Mouse (Mus musculus): Measurements from ENCODE around the gene Syndig1l. TPM values are rescaled to one million over a fixed set of nuclear protein-coding genes. Genes with fewer than 3 reads are reported as not detected.
A peak's percentile ranks its signal among the peaks of the same experiment; 100 is the strongest.

Syndig1l gene
- 0.09 TPM in 1 of 2 replicates, not detected in the other for polyA plus RNA-seq (2015; fragmentation: Nextera tagmentation; extraction: Ambion mirVana)

DNA sequence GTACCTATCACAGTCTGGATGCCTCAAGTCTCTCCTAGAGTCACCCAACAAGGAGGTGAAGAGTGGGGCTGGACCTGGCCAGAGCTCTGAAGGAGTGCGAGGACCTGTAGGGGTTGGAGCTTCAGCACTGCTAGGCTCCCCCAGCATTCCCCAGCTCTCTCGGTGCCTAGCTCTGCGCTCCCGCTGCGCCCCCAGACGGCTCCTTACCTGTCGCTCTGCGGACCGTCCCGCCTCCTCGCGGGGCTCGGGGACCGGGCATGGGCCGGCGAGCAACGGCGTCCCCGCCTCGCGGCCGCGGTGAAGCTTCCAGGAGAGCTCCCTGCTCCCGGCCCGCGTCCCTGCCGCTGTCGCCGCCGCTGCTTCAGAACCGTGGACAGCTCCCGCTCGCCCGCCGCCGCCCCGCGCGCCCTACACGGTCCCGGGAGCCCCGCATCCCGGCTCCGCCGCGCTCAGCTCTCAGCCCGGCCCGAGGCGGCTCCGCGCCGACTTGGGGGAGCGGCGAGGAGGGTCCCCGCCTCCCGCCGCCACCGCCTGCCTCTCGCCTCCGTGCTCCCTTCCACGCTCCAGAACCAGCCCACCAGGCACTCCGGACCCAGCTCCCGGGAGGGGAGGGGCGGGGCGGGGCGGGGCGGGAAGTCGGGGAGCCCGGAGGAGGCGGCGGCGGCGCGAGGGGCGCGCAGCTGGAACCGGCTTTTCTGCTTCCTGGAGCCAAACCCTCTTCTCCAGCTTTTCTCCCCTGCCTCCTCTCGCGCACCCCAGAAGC is at the start of gene Syndig1l:
Syndig1l (minus strand) TSS at position 513 of the 763 bp plus-strand sequence.
- H3K27me3 ChIP-seq, result peaks cover 46% of the 10 kb centered on the region
- WGBS, result 2% methylated on average over 64 of the region's 79 CpGs

DNA sequence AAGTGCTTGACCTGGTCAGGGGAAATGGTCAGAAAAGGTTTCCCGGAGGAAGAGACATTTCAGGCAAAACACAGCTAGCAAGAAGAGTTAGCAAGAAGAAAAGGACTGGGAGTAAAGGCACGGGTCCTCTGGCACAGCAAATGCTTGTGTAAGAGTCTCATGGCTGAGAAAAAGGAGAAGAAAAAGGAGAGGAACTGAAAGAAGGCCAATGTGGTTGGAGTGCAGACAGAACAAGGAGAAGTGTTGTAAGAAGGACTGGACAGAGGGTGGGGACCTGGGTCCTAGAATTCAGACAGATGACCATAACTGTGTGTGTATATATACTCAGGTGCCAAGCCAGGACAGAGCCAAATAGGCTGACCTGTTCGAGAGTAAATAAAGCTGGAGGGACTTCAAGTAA is 49.5 kb upstream of the Syndig1l start:
- Histone ChIP-seq H3K9ac (no peak overlapping the region), H3K27ac (no peak overlapping the region), H3K27me3 (no peaks in the 10 kb centered on the region), H3K4me2 (no peak overlapping the region), H3K36me3 (no peaks in the 10 kb centered on the region), H3K4me3 (no peak overlapping the region), H3K9me3 (no peaks in the 10 kb centered on the region), H3K4me1 (no peaks in the 10 kb centered on the region)
- WGBS, result 58% methylated on average over 3 of the region's 3 CpGs
- ATAC-seq (ENCODE audit: borderline replicate concordance, extremely low read depth, low FRiP score, low TSS enrichment), result no peak

More for the DNA sequence above, at the start of gene Syndig1l:
- no peaks in the 10 kb centered on the region for H3K9me3 ChIP-seq
- H3K36me3 ChIP-seq, result no peaks in the 10 kb centered on the region
- H3K9ac ChIP-seq, result no peak within 1 kb of the TSS
- ATAC-seq (ENCODE audit: borderline replicate concordance, extremely low read depth, low FRiP score, low TSS enrichment), result peak; percentile 77; the same call in 1 of the 2 replicates
- peak within 1 kb of the TSS; percentile 98 for H3K4me2 ChIP-seq
- peak within 1 kb of the TSS; percentile 56 for H3K4me3 ChIP-seq
- peaks cover 8% of the 10 kb centered on the region; the same call in 1 of the 2 replicates for H3K4me1 ChIP-seq
- no peak within 1 kb of the TSS for H3K27ac ChIP-seq

DNA sequence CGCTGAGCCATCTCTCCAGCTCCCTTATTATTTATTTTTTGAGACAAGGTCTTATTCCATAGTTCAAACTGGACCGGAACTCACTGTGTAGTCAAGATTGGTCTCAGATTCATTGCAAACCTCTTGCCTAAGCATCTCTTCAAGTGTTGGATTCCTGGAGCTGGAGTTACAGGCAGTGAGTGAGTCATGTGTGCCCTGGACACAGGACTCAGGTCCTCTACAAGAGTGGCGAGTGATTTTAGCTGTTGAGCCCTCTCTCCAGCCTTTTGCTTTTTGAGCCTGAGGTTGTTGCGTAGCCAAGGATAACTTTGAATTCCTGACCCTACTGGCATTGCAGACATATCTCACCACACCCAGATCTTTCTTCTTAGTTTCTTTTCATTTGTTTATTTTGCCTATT is 47.1 kb upstream of the Syndig1l start:
- no peak overlapping the region for H3K9ac ChIP-seq
- H3K4me2 ChIP-seq, result no peak overlapping the region
- 52% methylated on average over 4 of the region's 4 CpGs for WGBS
- H3K9me3 ChIP-seq, result no peaks in the 10 kb centered on the region
- ATAC-seq (ENCODE audit: borderline replicate concordance, extremely low read depth, low FRiP score, low TSS enrichment), result no peak
- no peaks in the 10 kb centered on the region for H3K36me3 ChIP-seq
- no peaks in the 10 kb centered on the region for H3K4me1 ChIP-seq
- H3K4me3 ChIP-seq, result no peak overlapping the region
- H3K27me3 ChIP-seq, result no peaks in the 10 kb centered on the region
- no peak overlapping the region for H3K27ac ChIP-seq

DNA sequence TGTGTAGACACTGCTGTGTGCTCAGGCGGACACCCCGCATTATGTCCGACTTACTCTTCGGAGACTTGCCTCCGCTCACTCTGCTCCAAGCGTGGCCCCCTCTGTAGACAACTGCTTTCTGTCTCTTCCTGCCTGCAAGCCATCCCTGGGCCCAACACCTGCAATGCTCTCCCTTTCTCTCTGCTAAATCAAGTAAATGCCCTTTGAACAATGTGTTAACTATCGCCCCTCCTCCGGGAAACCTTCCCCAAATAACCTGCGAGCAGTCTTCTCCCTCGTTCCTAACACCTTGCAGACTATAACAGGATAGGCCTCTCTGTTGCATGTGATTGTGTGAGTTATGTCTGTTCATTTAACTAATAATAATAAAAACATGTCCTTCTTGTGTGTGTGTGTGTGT is 44.9 kb upstream of the Syndig1l start:
- no peaks in the 10 kb centered on the region for H3K4me1 ChIP-seq
- H3K4me2 ChIP-seq, result no peak overlapping the region
- 76% methylated on average over 10 of the region's 10 CpGs for WGBS
- H3K27me3 ChIP-seq, result no peaks in the 10 kb centered on the region
- H3K9ac ChIP-seq, result no peak overlapping the region
- no peak overlapping the region for H3K4me3 ChIP-seq
- H3K36me3 ChIP-seq, result no peaks in the 10 kb centered on the region
- no peak overlapping the region for H3K27ac ChIP-seq
- H3K9me3 ChIP-seq, result no peaks in the 10 kb centered on the region
- ATAC-seq (ENCODE audit: borderline replicate concordance, extremely low read depth, low FRiP score, low TSS enrichment), result no peak

DNA sequence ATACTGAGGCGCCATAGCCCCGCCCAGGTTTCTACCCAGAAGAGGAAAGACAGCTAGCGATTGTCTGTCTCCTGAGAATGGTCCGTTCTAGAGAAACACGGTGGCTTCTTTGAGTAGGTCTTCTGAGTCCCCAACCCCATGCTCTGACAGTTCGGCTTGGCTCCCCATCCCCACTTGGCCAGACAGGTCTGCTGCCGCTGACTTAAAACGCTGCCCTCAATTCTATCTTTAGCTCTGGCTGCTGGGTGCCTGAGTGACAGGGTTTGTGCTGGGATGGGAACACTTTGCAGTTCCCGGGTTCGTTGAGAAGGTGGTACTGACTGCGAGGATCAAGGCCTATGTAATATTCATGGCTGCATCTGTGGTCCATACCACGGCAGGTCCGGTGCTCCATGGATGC is 34.7 kb upstream of the Syndig1l start:
- no peaks in the 10 kb centered on the region for H3K9me3 ChIP-seq
- 63% methylated on average over 13 of the region's 13 CpGs for WGBS
- no peaks in the 10 kb centered on the region for H3K27me3 ChIP-seq
- H3K27ac ChIP-seq, result no peak overlapping the region
- H3K4me1 ChIP-seq, result no peaks in the 10 kb centered on the region
- no peak overlapping the region for H3K9ac ChIP-seq
- H3K4me2 ChIP-seq, result no peak overlapping the region
- no peak for ATAC-seq (ENCODE audit: borderline replicate concordance, extremely low read depth, low FRiP score, low TSS enrichment)
- no peak overlapping the region for H3K4me3 ChIP-seq
- H3K36me3 ChIP-seq, result no peaks in the 10 kb centered on the region

DNA sequence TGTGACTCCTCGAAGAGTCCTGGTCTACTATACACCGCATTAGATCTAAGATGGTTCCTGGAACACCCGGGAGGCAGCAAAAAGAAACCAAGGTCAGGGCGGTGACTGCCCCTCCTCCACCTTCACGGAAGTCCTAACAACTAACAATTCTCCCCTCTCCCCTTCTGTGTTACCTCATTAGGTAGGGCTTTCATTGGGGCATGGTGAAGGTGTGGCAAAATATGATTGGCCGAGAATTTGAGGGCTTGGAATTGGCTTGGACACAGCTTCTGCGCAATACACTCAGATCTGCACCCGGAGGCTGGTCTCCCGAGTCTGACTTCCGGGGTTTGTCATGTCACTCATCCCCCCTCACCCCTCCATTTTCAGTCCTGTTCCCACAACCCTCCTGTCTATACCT is 29.8 kb upstream of the Syndig1l start:
- Histone ChIP-seq H3K4me3 (no peak overlapping the region), H3K27ac (no peak overlapping the region), H3K27me3 (no peaks in the 10 kb centered on the region), H3K9ac (no peak overlapping the region), H3K36me3 (no peaks in the 10 kb centered on the region), H3K4me1 (no peaks in the 10 kb centered on the region), H3K9me3 (no peaks in the 10 kb centered on the region), H3K4me2 (no peak overlapping the region)
- no peak for ATAC-seq (ENCODE audit: borderline replicate concordance, extremely low read depth, low FRiP score, low TSS enrichment)
- WGBS, result 90% methylated on average over 10 of the region's 10 CpGs

DNA sequence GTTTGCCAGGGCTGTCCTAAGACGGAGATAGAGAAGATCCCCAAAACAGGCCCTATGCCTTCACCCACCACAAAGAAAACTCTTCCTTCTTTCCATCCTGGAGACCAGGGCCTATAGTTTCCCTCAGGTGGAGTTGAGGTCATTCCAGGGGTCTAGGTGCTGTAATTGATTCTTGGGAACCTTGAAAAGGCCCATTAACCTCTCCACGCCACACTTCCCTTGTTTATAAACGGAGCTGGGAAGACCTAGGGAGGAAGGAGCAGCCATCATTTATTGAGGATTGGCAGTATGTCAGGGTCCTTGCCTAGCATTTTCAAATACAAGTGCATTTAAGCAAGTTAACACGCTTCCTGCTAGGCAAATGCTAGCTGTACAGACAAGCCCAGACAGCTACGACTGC is 28.8 kb upstream of the Syndig1l start:
- Histone ChIP-seq H3K9ac (no peak overlapping the region), H3K27ac (no peak overlapping the region), H3K4me1 (no peaks in the 10 kb centered on the region), H3K36me3 (no peaks in the 10 kb centered on the region), H3K9me3 (no peaks in the 10 kb centered on the region), H3K4me2 (no peak overlapping the region), H3K27me3 (no peaks in the 10 kb centered on the region), H3K4me3 (no peak overlapping the region)
- no peak for ATAC-seq (ENCODE audit: borderline replicate concordance, extremely low read depth, low FRiP score, low TSS enrichment)
- 34% methylated on average over 5 of the region's 5 CpGs for WGBS

DNA sequence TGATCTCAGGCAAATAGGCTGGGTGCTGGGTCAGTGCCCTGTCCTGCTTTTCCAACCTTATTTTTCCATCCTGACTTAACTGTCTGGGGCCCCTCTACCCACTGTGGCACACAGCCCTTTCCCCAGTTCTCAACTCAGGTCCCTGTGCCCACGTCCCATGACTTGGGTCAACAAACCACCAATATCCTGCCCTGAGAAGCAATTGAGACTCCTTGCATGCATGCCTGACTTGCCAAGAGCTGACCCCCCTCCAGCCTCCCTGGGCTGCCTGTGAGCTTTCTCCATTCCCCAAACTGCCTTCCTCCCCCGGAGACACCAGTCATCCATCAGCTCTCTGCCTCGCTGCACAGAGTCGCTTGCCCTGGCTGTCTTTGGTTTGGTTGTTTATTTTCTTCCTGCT is 28.4 kb upstream of the Syndig1l start:
- WGBS, result 11% methylated on average over 4 of the region's 4 CpGs

DNA sequence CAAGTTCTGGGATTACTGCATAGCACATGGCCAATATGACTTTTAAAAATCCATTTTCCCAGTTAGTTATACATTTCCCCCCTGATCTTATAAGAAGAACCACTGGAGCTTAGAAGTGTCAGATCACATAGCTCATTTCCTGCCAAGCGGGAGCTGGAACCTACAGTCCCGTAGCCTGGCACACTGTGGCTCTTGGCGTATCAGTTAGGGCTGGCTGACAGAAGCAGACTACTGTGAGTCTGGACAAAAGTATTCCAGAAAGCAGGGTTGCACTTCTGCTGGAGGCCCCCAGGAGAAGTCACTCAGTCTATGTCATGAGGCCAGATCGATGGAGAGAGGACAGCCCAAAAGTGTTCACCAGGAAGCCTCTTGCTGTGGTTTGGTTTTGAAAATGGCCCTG is 27.8 kb upstream of the Syndig1l start:
- 71% methylated on average over 4 of the region's 4 CpGs for WGBS
- H3K36me3 ChIP-seq, result no peaks in the 10 kb centered on the region
- no peaks in the 10 kb centered on the region for H3K9me3 ChIP-seq
- no peaks in the 10 kb centered on the region for H3K4me1 ChIP-seq
- no peak overlapping the region for H3K27ac ChIP-seq
- ATAC-seq (ENCODE audit: borderline replicate concordance, extremely low read depth, low FRiP score, low TSS enrichment), result no peak
- H3K27me3 ChIP-seq, result no peaks in the 10 kb centered on the region
- H3K4me2 ChIP-seq, result no peak overlapping the region
- no peak overlapping the region for H3K9ac ChIP-seq
- H3K4me3 ChIP-seq, result no peak overlapping the region

More for the DNA sequence above, 28.4 kb upstream of the Syndig1l start:
- H3K9ac ChIP-seq, result no peak overlapping the region
- ATAC-seq (ENCODE audit: borderline replicate concordance, extremely low read depth, low FRiP score, low TSS enrichment), result no peak
- H3K27me3 ChIP-seq, result no peaks in the 10 kb centered on the region
- H3K4me2 ChIP-seq, result no peak overlapping the region
- H3K36me3 ChIP-seq, result no peaks in the 10 kb centered on the region
- no peaks in the 10 kb centered on the region for H3K9me3 ChIP-seq
- H3K4me1 ChIP-seq, result no peaks in the 10 kb centered on the region
- H3K4me3 ChIP-seq, result no peak overlapping the region
- no peak overlapping the region for H3K27ac ChIP-seq

DNA sequence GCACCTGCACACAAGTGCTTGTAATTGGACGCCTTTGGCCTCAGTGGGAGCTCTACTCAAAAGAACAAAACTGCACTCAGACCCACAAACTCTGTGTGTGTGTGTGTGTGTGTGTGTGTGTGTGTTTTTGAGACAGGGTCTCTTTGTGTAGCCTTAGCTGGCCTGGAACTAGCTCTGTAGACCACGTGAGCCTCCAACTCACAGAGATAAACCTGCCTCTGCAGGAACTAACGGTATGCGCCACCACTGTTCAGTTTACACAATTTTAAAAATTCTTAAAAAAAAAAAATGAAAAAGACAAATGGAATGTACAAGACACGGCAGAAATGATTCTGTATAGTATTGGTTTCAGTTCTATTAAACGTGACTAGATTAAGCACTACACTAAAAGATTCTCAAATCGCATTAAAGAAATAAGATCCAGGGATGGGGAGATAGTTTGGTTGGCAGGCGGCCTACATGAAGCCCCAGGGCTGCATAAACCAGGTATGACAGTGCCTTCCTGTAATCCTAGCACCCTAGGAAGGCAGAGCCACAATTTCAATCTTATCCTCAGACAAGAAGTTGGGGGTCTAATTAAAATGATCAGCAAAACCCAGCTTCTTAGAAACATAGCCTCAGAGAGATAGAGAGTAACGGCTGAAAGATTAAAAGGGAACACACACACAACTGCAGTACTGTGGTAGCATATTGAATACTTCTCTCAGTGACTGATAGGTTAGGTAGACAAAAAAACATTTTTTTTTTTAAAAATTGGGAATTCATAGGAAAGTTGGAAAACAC is 20.0 kb upstream of the Syndig1l start:
- Histone ChIP-seq H3K9ac (no peak overlapping the region), H3K27ac (no peak overlapping the region), H3K4me2 (no peak overlapping the region), H3K4me1 (no peaks in the 10 kb centered on the region), H3K27me3 (no peaks in the 10 kb centered on the region), H3K36me3 (no peaks in the 10 kb centered on the region), H3K4me3 (no peak overlapping the region), H3K9me3 (no peaks in the 10 kb centered on the region)
- ATAC-seq (ENCODE audit: borderline replicate concordance, extremely low read depth, low FRiP score, low TSS enrichment), result no peak
- 76% methylated on average over 9 of the region's 9 CpGs for WGBS

DNA sequence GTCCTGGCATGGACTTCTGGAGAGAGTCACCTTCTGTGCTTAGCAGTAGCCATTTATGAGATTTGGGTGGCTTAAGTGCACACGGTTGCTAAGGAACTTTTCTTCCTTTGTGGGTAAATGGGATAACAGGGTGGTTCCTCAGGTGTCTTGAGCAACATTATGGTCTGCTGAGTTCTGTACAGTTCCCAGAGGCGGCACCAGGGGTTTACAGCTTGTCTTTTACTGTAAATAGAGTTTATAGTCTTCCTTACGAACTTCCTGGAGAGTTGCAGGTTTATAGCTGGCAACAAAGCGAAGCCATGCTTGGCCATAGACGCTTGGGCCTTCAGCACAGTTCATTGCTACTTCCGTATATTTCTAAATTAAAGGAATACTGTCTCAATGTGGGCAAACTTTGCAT is 15.9 kb upstream of the Syndig1l start:
- ATAC-seq (ENCODE audit: borderline replicate concordance, extremely low read depth, low FRiP score, low TSS enrichment), result no peak
- 81% methylated on average over 6 of the region's 6 CpGs for WGBS
- H3K9ac ChIP-seq, result no peak overlapping the region

DNA sequence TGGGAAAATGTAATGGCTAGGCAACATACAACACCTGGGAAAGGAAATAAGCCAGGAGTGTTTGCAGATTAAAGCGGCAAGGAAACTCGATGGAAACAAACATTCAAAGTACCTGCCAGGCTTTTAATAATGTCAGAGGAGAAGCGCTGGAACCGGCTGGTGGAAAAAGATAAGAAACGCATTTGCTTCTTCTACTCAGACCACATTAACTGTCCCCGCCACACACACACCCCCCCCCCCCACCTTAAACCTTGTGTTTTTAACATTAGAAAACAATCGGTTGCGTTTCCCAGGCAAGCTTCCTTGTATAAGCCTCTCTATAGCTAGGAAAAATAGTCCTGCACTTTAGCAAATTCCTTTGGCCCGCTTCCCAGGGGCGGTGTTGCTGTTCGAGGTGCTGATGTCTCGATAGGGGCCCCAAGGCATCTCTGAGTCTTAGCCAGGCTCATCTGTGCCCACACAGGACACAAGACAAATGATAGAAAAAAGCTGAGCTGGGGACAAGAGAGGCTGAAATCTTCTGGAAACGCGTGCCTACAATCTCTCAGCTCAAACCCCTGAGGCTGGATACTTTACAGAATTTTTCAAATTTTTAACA is 11.3 kb upstream of the Syndig1l start:
- Histone ChIP-seq H3K9ac (no peak overlapping the region), H3K9me3 (no peaks in the 10 kb centered on the region), H3K4me2 (no peak overlapping the region), H3K4me3 (no peak overlapping the region), H3K27ac (no peak overlapping the region), H3K27me3 (no peaks in the 10 kb centered on the region), H3K36me3 (no peaks in the 10 kb centered on the region), H3K4me1 (no peaks in the 10 kb centered on the region)
- WGBS, result 10% methylated on average over 14 of the region's 14 CpGs
- no peak for ATAC-seq (ENCODE audit: borderline replicate concordance, extremely low read depth, low FRiP score, low TSS enrichment)

More for the DNA sequence above, 15.9 kb upstream of the Syndig1l start:
- Histone ChIP-seq H3K4me3 (no peak overlapping the region), H3K4me2 (no peak overlapping the region), H3K4me1 (no peaks in the 10 kb centered on the region), H3K36me3 (no peaks in the 10 kb centered on the region), H3K27me3 (no peaks in the 10 kb centered on the region), H3K27ac (no peak overlapping the region), H3K9me3 (no peaks in the 10 kb centered on the region)
